Mouse (Mus musculus): Measurements from ENCODE around the gene Kcnj16.

Kcnj16 gene

GRCm38 (mm10) chr11:111056030-111056429, 88.2 kb downstream of the Kcnj16 start:
- no peak for DNase-seq (ENCODE audit: low spot score in 2 of 2)

- no peak for DNase-seq (ENCODE audit: low spot score in 2 of 2)
These were observed 89.6 kb downstream of the Kcnj16 start for GRCm38 (mm10) chr11:111057435-111057834.

- DNase-seq (ENCODE audit: low spot score in 2 of 2): no peak
These were observed 91.6 kb downstream of the Kcnj16 start for GRCm38 (mm10) chr11:111059440-111059839.

GRCm38 (mm10) chr11:111060216-111060615, 92.4 kb downstream of the Kcnj16 start:
- no peak for DNase-seq (ENCODE audit: low spot score in 2 of 2)

- DNase-seq (ENCODE audit: low spot score in 2 of 2): peak; percentile 5 to 27
These were observed 97.1 kb downstream of the Kcnj16 start for GRCm38 (mm10) chr11:111064751-111065527.

GRCm38 (mm10) chr11:111065635-111066298, 97.9 kb downstream of the Kcnj16 start, which contains the start of gene Kcnj2:
TSS of gene Kcnj2 (plus strand) at chr11:111066164.
- DNase-seq (ENCODE audit: low spot score in 2 of 2): peak; percentile 76 to 81

- no peak for DNase-seq (ENCODE audit: low spot score in 2 of 2)
These were observed 98.5 kb downstream of the Kcnj16 start for GRCm38 (mm10) chr11:111066299-111066691.

- no peak for DNase-seq (ENCODE audit: low spot score in 2 of 2)
These were observed 100.0 kb downstream of the Kcnj16 start for GRCm38 (mm10) chr11:111067787-111068186.

GRCm38 (mm10) chr11:111070460-111070859, 102.6 kb downstream of the Kcnj16 start:
- DNase-seq (ENCODE audit: low spot score in 2 of 2): no peak

- no peak for DNase-seq (ENCODE audit: low spot score in 2 of 2)
These were observed 106.3 kb downstream of the Kcnj16 start for GRCm38 (mm10) chr11:111074131-111074530.
